ENCODE assay signal across 19 mouse cellular contexts in the genomic region with DNA sequence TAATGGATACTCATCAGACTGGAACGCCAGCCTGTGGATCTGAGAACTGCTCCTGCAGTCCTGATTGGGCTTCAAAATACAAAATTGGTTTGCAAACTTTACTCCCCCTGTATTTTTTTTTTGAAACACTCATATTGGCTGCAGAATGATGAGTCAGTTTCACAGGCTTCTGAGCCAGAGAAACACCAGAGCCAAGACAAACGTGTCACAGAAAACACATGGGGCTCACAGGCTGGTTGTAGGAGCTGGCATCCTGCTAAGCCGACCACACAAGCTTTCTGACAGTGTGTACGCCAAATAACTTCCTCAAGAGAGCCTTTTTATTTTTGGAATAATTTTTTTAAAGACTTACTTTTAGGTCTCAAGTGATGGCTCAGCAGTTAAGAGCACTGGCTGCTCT. TPM values are rescaled to one million over a fixed set of nuclear protein-coding genes. Genes with fewer than 3 reads are reported as not detected.
DNase-seq lines count a peak whose midpoint lies in the region; ATAC-seq and TF ChIP-seq lines count a peak whose summit lies in the region.
"Had no signal": no experiment of that assay in that cellular context is flagged by ENCODE, and none has a peak within 500 bp of the region (broad histone marks: within the 10 kb centered on the region; RNA-seq: fewer than 3 reads in every experiment).

No protein-coding gene starts in this region.

- 64% methylated on average over 4 of the region's 4 CpGs for WGBS in forebrain, postnatal 0 days
- WGBS in forebrain, embryonic 12.5 days, result 87% methylated on average over 4 of the region's 4 CpGs
- 79% methylated on average over 4 of the region's 4 CpGs for WGBS in midbrain, embryonic 11.5 days

- DNase-seq in forebrain, postnatal 0 days, result peak; percentile 74
- peak; percentile 89 for DNase-seq in brain, adult 2 months (ENCODE audit: low read depth, low spot score)
- DNase-seq in layer of hippocampus, adult 8-10 months (ENCODE audit: low spot score in 2 of 2), result peak; percentile 41 to 43
- peak; percentile 49 to 76 for DNase-seq in right cerebral cortex, postnatal 10 days (ENCODE audit: low spot score in 2 of 2)
- no peak for DNase-seq in midbrain, embryonic 11.5 days (ENCODE audit: low spot score, missing footprints)
- no peak for DNase-seq in kidney, adult 8-10 months
- DNase-seq in spleen, adult 12 weeks (ENCODE audit: low spot score), result no peak
- DNase-seq: B cell, adult 2 months; cerebellum, postnatal 25 days; heart, adult 2 months had no signal

- no peak overlapping the region for H3K4me2 ChIP-seq in forebrain, postnatal 0 days (ENCODE audit: low read depth)
- no peak overlapping the region for H3K4me2 ChIP-seq in forebrain, embryonic 12.5 days
- no peak overlapping the region for H3K4me2 ChIP-seq in midbrain, embryonic 11.5 days
- H3K4me2 ChIP-seq: embryonic facial prominence, embryonic 13.5 days; hindbrain, embryonic 12.5 days; liver, embryonic 11.5 days had no signal

- H3K9ac ChIP-seq in forebrain, postnatal 0 days, result no peak overlapping the region
- no peak overlapping the region for H3K9ac ChIP-seq in forebrain, embryonic 12.5 days
- H3K9ac ChIP-seq in midbrain, embryonic 11.5 days (ENCODE audit: low read length), result no peak overlapping the region
- H3K9ac ChIP-seq: embryonic facial prominence, embryonic 13.5 days; hindbrain, embryonic 12.5 days had no signal

- no peaks in the 10 kb centered on the region for H3K36me3 ChIP-seq in forebrain, postnatal 0 days (ENCODE audit: insufficient read depth)
- H3K36me3 ChIP-seq in forebrain, embryonic 12.5 days (replicated peaks), result no peaks in the 10 kb centered on the region
- no peaks in the 10 kb centered on the region for H3K36me3 ChIP-seq in midbrain, embryonic 11.5 days (ENCODE audit: control insufficient read depth, insufficient read depth, low read length)
- H3K36me3 ChIP-seq: embryonic facial prominence, embryonic 13.5 days; G1E; hindbrain, embryonic 12.5 days had no signal

- H3K27ac ChIP-seq in forebrain, postnatal 0 days (ENCODE audit: low read depth, low read length), result no peak overlapping the region
- H3K27ac ChIP-seq in forebrain, embryonic 12.5 days, result no peak overlapping the region
- H3K27ac ChIP-seq in midbrain, embryonic 11.5 days (ENCODE audit: low read depth, low read length), result no peak overlapping the region
- H3K27ac ChIP-seq: embryonic facial prominence, embryonic 13.5 days; heart, adult 2 months; hindbrain, embryonic 12.5 days had no signal

- no peak for TF ChIP-seq CTCF in forebrain, postnatal 0 days (IDR thresholded peaks at IDR 0.05; ENCODE audit: low read depth)

- no peaks in the 10 kb centered on the region for H3K27me3 ChIP-seq in forebrain, postnatal 0 days (ENCODE audit: insufficient read depth, low read length)
- no peaks in the 10 kb centered on the region for H3K27me3 ChIP-seq in forebrain, embryonic 12.5 days
- H3K27me3 ChIP-seq in midbrain, embryonic 11.5 days (ENCODE audit: control insufficient read depth, insufficient read depth, low read length), result no peaks in the 10 kb centered on the region
- H3K27me3 ChIP-seq: embryonic facial prominence, embryonic 13.5 days; hindbrain, embryonic 12.5 days had no signal

- no peaks in the 10 kb centered on the region for H3K4me1 ChIP-seq in forebrain, postnatal 0 days (ENCODE audit: insufficient read depth)
- no peaks in the 10 kb centered on the region for H3K4me1 ChIP-seq in forebrain, embryonic 12.5 days
- no peaks in the 10 kb centered on the region for H3K4me1 ChIP-seq in midbrain, embryonic 11.5 days (ENCODE audit: control insufficient read depth, insufficient read depth, low read length)
- H3K4me1 ChIP-seq: embryonic facial prominence, embryonic 13.5 days; hindbrain, embryonic 12.5 days had no signal

- no peaks in the 10 kb centered on the region for H3K9me3 ChIP-seq in forebrain, postnatal 0 days (ENCODE audit: low read length)
- H3K9me3 ChIP-seq in forebrain, embryonic 12.5 days, result no peaks in the 10 kb centered on the region
- no peaks in the 10 kb centered on the region for H3K9me3 ChIP-seq in midbrain, embryonic 11.5 days (ENCODE audit: control insufficient read depth, low read length)
- H3K9me3 ChIP-seq: embryonic facial prominence, embryonic 13.5 days; G1E; hindbrain, embryonic 12.5 days had no signal

- no peak overlapping the region for H3K4me3 ChIP-seq in forebrain, postnatal 0 days (ENCODE audit: low read depth, low read length)
- no peak overlapping the region for H3K4me3 ChIP-seq in forebrain, embryonic 12.5 days (replicated peaks)
- no peak overlapping the region for H3K4me3 ChIP-seq in midbrain, embryonic 11.5 days (ENCODE audit: low read depth, low read length)
- H3K4me3 ChIP-seq: embryonic facial prominence, embryonic 13.5 days; heart, adult 2 months; hindbrain, embryonic 12.5 days had no signal

- peak; percentile 88 for ATAC-seq in forebrain, postnatal 0 days
- ATAC-seq in forebrain, embryonic 12.5 days (ENCODE audit: low FRiP score), result no peak
- no peak for ATAC-seq in midbrain, embryonic 11.5 days (ENCODE audit: low FRiP score)
- ATAC-seq: activated CD4-positive, CD25-positive, alpha-beta regulatory T cell, adult 4 months; intestine, postnatal 0 days had no signal

RNA-seq across cellular contexts. Expression of a gene that starts 35.0 kb away (rescaled TPM):
- 51.3 and 57.2 TPM in 2 replicates for total RNA-seq in forebrain, postnatal 0 days (2014; rRNA removed)
- polyA plus RNA-seq in forebrain, postnatal 0 days (2015; fragmentation: Nextera tagmentation; extraction: Ambion mirVana), result 53.4 and 55.5 TPM in 2 replicates
- 34.1 and 34.6 TPM in 2 replicates for polyA plus RNA-seq in forebrain, embryonic 12.5 days (2016; fragmentation: Nextera tagmentation; extraction: Ambion mirVana)
- total RNA-seq in layer of hippocampus, adult 8-10 months (2022), result 10 to 100 TPM; 28.7 to 43.1 (median 34.4) TPM
- 44.3 and 44.5 TPM in 2 replicates for polyA plus RNA-seq in midbrain, embryonic 11.5 days (2014; fragmentation: Nextera tagmentation; extraction: Ambion mirVana)

RNA-seq across cellular contexts. Expression of a gene that starts 47.0 kb away (rescaled TPM):
- 9.2 and 10.1 TPM in 2 replicates for total RNA-seq in forebrain, postnatal 0 days (2014; rRNA removed)
- 1.6 and 2.7 TPM in 2 replicates for polyA plus RNA-seq in forebrain, postnatal 0 days (2015; fragmentation: Nextera tagmentation; extraction: Ambion mirVana)
- 0.09 and 0.18 TPM in 2 replicates for polyA plus RNA-seq in forebrain, embryonic 12.5 days (2016; fragmentation: Nextera tagmentation; extraction: Ambion mirVana)
- total RNA-seq in layer of hippocampus, adult 8-10 months (2022), result 1 to 10 TPM; 4.4 to 4.8 (median 4.5) TPM
- polyA plus RNA-seq in midbrain, embryonic 11.5 days (2014; fragmentation: Nextera tagmentation; extraction: Ambion mirVana), result 0.01 and 0.12 TPM in 2 replicates
- total RNA-seq: heart, adult 2 months had no signal
- polyA plus RNA-seq: G1E; heart, adult 2 months; large intestine, adult 2 months; lung, embryonic 16.5 days had no signal

Comparison
In these comparisons a context has a peak if more than half of its experiments do, and no peak if none do; other contexts are left out.
1. DNase-seq: peak in forebrain, postnatal 0 days (single experiment), brain, adult 2 months (single experiment), layer of hippocampus, adult 8-10 months (2 of 2) and right cerebral cortex, postnatal 10 days (2 of 2); none in midbrain, embryonic 11.5 days (single experiment), kidney, adult 8-10 months (0 of 2) and spleen, adult 12 weeks (single experiment).